Mouse (Mus musculus) G1E-ER4 (cell line): ENCODE data around the gene Ccdc39. TPM values are rescaled to one million over a fixed set of nuclear protein-coding genes. Genes with fewer than 3 reads are reported as not detected.

Source experiments
- GATA1 ChIP-seq: IDR thresholded peaks from one replicate; pipeline ENCODE4 v1.8.0; 2012; ENCODE audit warnings: low read length, inconsistent platforms
- polyA plus RNA-seq: library from polyadenylated mRNA; stranded (reverse); fragments of >175 nt; gene quantifications from 2 replicates; pipeline ENCODE4 v1.2.3, GENCODE M21; 2012

Gene Ccdc39
- 0.10 and 0.12 TPM in 2 replicates for polyA plus RNA-seq

DNA sequence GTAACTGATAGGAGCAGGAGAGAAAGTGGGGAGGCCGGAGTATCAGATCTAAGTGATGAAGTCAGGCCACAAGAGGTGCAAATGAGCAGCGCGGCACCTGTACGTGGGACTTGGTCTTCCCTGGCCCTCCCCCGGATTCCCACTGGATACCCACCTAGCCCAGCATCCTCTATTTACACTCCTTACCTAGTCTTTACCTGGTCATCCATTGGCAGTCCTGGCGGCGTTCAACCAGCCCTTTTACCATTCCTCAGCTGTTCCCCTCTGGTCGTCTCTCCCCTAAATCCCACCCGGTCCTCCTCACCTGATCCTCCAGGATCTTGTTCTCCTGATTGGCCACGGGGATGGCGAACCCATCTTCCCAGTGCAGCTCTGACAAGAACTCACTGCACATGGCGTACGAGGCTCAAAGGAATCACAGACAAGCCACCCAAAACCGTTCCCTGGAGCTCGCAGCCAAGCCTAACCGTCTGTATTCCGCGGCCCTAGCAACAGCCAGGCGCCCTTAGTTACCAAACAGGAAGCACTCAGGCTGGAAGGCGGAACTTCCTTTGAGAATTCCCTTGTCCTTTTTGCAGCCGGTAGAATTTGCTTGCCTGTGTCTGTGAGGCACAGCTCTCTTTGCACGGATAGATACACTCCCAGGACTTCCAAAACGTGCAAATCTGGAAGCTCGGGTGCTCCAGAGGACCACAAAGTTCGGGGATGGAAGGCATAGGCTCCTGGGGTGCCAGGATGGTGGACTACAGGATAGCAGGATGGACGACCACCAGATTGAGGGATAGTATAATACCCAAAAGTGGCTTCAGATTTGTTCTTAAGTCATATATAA lies at the start of gene Ccdc39:
Gene Ccdc39 (minus strand): TSS at position 510 of the 832 bp plus-strand sequence.
- TF ChIP-seq GATA1 = no peak

GRCm38 (mm10) chr3:33893433-33893832 lies 49.3 kb upstream of the Ccdc39 start:
- no peak for TF ChIP-seq GATA1

DNA sequence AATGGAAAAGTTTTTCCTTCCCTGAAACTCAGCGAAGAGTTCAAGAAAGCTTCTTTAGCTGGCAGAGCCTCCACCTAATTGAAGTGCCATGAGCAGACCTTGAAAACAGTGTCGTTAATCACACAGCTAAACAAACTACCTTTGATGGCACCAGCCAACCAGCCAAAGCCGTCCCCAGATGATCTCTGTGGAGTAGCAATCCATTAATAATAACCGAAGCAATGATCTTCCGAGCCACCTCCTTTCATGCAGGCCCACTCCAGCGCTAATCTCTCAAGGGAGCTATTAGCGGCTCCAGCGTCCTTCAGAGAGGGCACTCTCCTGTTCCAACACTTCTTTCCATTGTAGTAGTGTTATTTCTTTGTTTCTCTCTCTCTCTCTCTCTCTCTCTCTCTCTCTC lies 43.3 kb upstream of the Ccdc39 start:
- no peak for TF ChIP-seq GATA1

- TF ChIP-seq GATA1 = no peak
Observed at GRCm38 (mm10) chr3:33883105-33883504, 39.0 kb upstream of the Ccdc39 start.

GRCm38 (mm10) chr3:33882695-33883094 lies 38.6 kb upstream of the Ccdc39 start:
- no peak for TF ChIP-seq GATA1

DNA sequence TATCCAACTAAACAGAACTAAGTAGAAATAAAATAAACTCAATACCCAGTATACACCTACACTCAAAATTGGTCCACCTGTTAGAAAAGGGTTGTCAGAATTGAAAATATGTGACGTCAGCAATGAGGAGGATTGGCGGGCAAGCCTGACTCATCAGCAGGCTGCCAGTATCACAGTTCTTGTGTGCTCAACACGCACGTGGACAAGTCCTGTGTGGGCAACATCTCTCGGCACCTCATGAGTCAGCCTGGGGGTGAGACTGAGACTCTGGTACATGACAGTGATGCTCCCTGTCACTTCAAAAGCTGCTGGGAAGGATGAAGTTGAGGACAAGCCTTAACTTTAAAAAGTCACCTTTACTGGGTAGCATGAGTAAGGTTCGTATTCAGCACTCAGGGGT lies 34.6 kb upstream of the Ccdc39 start:
- TF ChIP-seq GATA1 = no peak

DNA sequence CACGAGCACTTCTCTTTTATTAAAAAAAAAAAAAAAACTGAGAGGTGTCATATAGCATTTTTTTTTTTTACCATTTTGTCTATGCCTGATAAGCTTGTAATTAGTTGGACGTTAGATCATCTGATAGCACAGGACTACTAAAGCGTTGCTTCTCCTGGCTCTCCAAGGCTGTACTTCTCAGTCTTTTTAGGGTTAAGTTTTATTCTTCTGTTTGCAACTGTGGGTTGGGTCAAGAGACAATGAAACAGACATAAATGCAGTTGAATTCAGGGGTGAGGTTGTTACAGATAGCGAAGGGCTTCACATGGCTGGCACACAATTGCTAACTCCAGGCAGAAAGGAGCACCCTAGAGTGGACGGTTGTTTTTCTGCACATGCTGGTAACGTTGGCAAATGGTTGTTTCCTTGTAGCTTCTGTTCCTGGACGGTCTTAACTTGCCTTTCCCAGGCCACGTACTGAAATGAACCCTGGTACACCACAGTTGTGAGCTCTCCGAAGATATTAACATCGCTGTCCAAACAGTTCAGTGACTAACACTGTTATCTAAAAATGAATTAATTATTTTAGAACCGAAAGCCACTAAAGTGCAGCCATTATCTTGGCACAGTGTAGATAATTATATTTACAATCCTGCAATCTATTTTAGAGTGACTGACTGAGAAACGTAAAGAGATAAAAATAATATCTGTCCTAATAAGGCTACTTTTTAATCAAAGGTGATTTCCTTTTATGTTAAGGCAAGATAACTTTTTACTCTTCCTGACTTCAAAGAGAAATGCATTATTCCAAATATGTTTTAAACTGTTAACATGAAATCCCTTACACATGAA lies 30.6 kb upstream of the Ccdc39 start:
- no peak for TF ChIP-seq GATA1

GRCm38 (mm10) chr3:33873837-33874236 lies 29.7 kb upstream of the Ccdc39 start:
- no peak for TF ChIP-seq GATA1

DNA sequence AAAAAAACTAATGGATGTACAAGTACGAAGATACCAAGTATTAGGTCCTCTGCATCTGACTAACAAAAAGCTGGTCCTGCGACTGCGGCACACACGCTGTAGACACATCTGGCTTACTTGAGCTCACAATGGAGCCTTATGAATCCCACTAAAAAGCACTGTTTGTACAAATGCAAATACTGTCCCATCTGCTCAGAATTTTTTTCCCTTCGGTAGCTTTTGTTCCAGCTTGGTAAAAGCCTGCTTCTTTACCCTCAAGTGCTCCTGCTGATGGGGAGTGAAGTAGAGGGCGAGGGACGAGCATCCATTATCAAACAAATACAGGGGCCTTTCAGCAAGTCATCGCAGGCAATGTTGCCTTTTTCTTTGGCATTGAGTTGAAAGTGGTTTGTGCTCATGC lies 29.3 kb upstream of the Ccdc39 start:
- no peak for TF ChIP-seq GATA1

- no peak for TF ChIP-seq GATA1
Observed at GRCm38 (mm10) chr3:33864000-33864540, 20.0 kb upstream of the Ccdc39 start.

DNA sequence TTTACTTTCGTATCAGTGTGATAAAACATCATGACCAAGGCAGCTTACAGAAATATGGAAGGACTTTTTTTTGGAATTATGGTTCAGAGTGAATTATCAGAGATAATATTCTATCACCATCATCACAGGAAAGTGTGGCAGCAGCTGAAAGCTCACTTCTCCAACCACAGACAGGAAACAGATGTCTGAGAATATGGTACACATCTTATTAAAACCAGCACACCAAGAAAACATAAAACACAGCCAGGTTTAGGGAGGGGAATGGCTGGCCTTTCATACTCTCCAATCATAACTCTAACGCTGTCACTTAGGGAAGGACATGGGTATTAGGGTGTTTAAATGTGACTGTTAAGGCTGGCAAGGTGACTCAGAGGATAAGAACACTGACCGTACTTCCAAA lies 14.8 kb upstream of the Ccdc39 start:
- no peak for TF ChIP-seq GATA1

DNA sequence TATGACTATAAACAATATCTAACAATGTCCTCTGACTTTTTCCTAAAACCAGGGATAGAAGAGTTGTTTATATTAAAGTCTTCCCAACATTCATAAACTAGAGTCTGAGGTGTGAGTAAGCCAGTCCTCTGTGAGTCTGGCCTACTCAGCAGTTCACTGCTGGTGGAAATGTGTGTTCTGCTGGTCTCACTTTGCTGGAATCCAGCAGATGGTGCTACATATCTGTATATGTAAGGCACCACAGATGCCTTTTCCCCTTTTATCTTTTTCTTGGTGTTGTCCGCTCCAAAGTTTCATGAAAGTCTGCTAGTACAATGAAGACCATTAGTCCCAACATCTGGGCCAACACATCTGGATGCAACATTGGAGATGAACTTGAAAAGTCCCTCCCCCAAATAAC lies 9.0 kb upstream of the Ccdc39 start:
- TF ChIP-seq GATA1 = no peak

DNA sequence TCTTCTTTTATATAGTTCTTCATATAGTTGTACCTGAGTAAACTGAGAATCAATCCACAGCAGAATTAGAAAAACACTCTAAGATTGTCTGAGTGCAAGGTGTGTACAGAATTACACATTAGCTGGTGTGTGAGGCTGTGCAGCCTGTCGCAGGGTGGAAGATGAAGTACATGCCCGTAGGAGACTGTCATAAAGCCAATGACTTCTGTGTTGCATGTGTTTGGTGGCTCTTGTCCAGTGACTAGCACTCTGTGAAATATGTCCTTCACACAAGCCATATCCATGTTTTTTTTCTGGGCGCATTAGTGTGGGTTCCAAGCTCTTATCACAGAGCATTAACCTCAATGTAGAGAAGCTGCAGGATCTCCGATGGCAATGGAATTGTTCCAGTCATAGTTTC lies 6.7 kb upstream of the Ccdc39 start:
- no peak for TF ChIP-seq GATA1

DNA sequence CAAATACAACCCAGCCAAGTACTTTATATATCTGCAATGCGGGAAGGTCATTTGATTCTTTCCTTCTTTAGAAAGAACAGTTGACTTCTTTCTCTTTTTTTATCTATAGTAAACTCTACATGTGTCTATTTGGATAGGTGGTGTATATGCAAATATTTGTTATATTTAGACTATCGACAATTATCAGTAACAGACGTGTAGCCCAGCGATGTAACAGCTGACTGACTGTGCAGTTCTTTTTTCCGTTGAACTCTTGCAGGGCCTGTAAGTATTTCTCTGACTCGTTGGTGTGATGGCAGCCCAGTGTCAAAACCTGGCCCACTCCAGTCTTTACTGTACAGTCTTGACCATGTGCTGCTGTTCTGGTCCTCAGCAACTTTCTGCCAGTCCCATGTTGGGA lies 2.5 kb upstream of the Ccdc39 start:
- no peak for TF ChIP-seq GATA1

- TF ChIP-seq GATA1 = no peak
Observed at GRCm38 (mm10) chr3:33838877-33839276, 5.2 kb downstream of the Ccdc39 start.

DNA sequence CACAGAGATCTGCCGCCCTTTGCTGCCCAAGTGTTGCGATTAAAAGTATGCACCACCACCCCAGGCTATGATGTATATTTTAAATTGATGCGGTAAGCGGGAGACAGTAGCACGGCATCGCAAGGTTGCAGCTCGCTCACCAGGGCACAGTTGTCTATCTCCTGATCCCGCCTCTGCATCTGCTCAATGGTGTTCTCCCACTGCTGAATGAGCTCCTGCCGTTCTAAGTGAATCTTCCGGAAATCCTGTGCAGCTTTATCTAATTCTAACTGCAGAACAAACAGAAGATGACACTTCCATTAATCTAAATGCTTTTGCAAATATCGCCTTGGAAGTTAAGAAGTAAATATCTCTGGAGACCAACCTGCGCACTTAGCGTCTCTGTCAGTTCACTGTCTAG lies 7.5 kb downstream of the Ccdc39 start:
- no peak for TF ChIP-seq GATA1
